Mouse (Mus musculus): ENCODE data around the gene Aldoc. TPM values are rescaled to one million over a fixed set of nuclear protein-coding genes. Genes with fewer than 3 reads are reported as not detected.

Aldoc gene
- polyA plus RNA-seq, 1 experiment from 2014 or later = 1.8 TPM

- no peaks in the 10 kb centered on the region for H3K27me3 ChIP-seq
- no peak for ATAC-seq (ENCODE audit: low FRiP score, low read depth)
- H3K4me1 ChIP-seq = peaks cover 30% of the 10 kb centered on the region
- H3K27ac ChIP-seq (replicated peaks) = no peak overlapping the region
- H3K36me3 ChIP-seq = peaks cover 42% of the 10 kb centered on the region
- H3K9ac ChIP-seq (replicated peaks) = no peak overlapping the region
- H3K4me3 ChIP-seq = no peak overlapping the region
- no peak overlapping the region for H3K4me2 ChIP-seq (replicated peaks)
- WGBS = 86% methylated on average over 12 of the region's 12 CpGs
- no peaks in the 10 kb centered on the region for H3K9me3 ChIP-seq
Observed at GRCm38 (mm10) chr11:78341702-78342101, 18.9 kb downstream of the Aldoc start.

GRCm38 (mm10) chr11:78343381-78344327, 20.9 kb downstream of the Aldoc start, which contains the start of gene Unc119:
Gene Unc119, plus strand, starts transcription at chr11:78343482.
- Histone ChIP-seq H3K27ac (replicated peaks) (peak within 1 kb of the TSS; percentile 81), H3K9me3 (no peaks in the 10 kb centered on the region), H3K4me3 (peak within 1 kb of the TSS; percentile 65), H3K27me3 (no peaks in the 10 kb centered on the region), H3K4me1 (peaks cover 32% of the 10 kb centered on the region), H3K36me3 (peaks cover 41% of the 10 kb centered on the region), H3K9ac (replicated peaks) (peak within 1 kb of the TSS; percentile 85), H3K4me2 (replicated peaks) (peak within 1 kb of the TSS; percentile 72)
- ATAC-seq (ENCODE audit: low FRiP score, low read depth) = peak; percentile 84
- WGBS = 2% methylated on average over 56 of the region's 66 CpGs

GRCm38 (mm10) chr11:78344328-78344889, 21.6 kb downstream of the Aldoc start:
- H3K4me2 ChIP-seq (replicated peaks) = peak overlapping the region; percentile 72
- peak overlapping the region; percentile 65 for H3K4me3 ChIP-seq
- peaks cover 39% of the 10 kb centered on the region for H3K36me3 ChIP-seq
- ATAC-seq (ENCODE audit: low FRiP score, low read depth) = no peak
- no peaks in the 10 kb centered on the region for H3K9me3 ChIP-seq
- H3K27me3 ChIP-seq = no peaks in the 10 kb centered on the region
- peak overlapping the region; percentile 81 for H3K27ac ChIP-seq (replicated peaks)
- 80% methylated on average over 6 of the region's 6 CpGs for WGBS
- peaks cover 32% of the 10 kb centered on the region for H3K4me1 ChIP-seq
- H3K9ac ChIP-seq (replicated peaks) = peak overlapping the region; percentile 85

GRCm38 (mm10) chr11:78344890-78345715, 22.3 kb downstream of the Aldoc start:
- Histone ChIP-seq H3K27me3 (no peaks in the 10 kb centered on the region), H3K4me3 (0 out of 2 replicates have a peak overlapping the region, but pooled peaks have one; percentile 10), H3K9me3 (no peaks in the 10 kb centered on the region), H3K4me1 (peaks cover 32% of the 10 kb centered on the region), H3K9ac (replicated peaks) (peak overlapping the region; percentile 43), H3K36me3 (peaks cover 32% of the 10 kb centered on the region), H3K27ac (replicated peaks) (no peak overlapping the region), H3K4me2 (replicated peaks) (peak overlapping the region; percentile 72)
- 63% methylated on average over 8 of the region's 8 CpGs for WGBS
- no peak for ATAC-seq (ENCODE audit: low FRiP score, low read depth)

GRCm38 (mm10) chr11:78345801-78346200, 23.0 kb downstream of the Aldoc start:
- Histone ChIP-seq H3K27ac (replicated peaks) (no peak overlapping the region), H3K9ac (replicated peaks) (0 out of 2 replicates have a peak overlapping the region, but pooled peaks have one; percentile 43), H3K9me3 (no peaks in the 10 kb centered on the region), H3K4me1 (peaks cover 32% of the 10 kb centered on the region), H3K27me3 (no peaks in the 10 kb centered on the region), H3K4me2 (replicated peaks) (no peak overlapping the region), H3K36me3 (peaks cover 26% of the 10 kb centered on the region), H3K4me3 (no peak overlapping the region)
- ATAC-seq (ENCODE audit: low FRiP score, low read depth) = no peak
- WGBS = 74% methylated on average over 7 of the region's 7 CpGs

GRCm38 (mm10) chr11:78346326-78347069, 23.7 kb downstream of the Aldoc start:
- H3K4me1 ChIP-seq = peaks cover 32% of the 10 kb centered on the region
- 0 out of 2 replicates have a peak overlapping the region, but pooled peaks have one; percentile 0 for H3K4me2 ChIP-seq (replicated peaks)
- H3K4me3 ChIP-seq = no peak overlapping the region
- no peak for ATAC-seq (ENCODE audit: low FRiP score, low read depth)
- H3K27ac ChIP-seq (replicated peaks) = no peak overlapping the region
- H3K36me3 ChIP-seq = peaks cover 19% of the 10 kb centered on the region
- WGBS = 60% methylated on average over 6 of the region's 6 CpGs
- H3K27me3 ChIP-seq = no peaks in the 10 kb centered on the region
- no peaks in the 10 kb centered on the region for H3K9me3 ChIP-seq
- no peak overlapping the region for H3K9ac ChIP-seq (replicated peaks)

GRCm38 (mm10) chr11:78347070-78347754, 24.4 kb downstream of the Aldoc start:
- no peak overlapping the region for H3K4me3 ChIP-seq
- no peaks in the 10 kb centered on the region for H3K27me3 ChIP-seq
- no peak overlapping the region for H3K4me2 ChIP-seq (replicated peaks)
- H3K4me1 ChIP-seq = peaks cover 32% of the 10 kb centered on the region
- H3K27ac ChIP-seq (replicated peaks) = no peak overlapping the region
- WGBS = 90% methylated on average over 10 of the region's 10 CpGs
- H3K9me3 ChIP-seq = no peaks in the 10 kb centered on the region
- peaks cover 17% of the 10 kb centered on the region for H3K36me3 ChIP-seq
- ATAC-seq (ENCODE audit: low FRiP score, low read depth) = no peak
- H3K9ac ChIP-seq (replicated peaks) = no peak overlapping the region

- Histone ChIP-seq H3K9me3 (no peaks in the 10 kb centered on the region), H3K4me2 (replicated peaks) (no peak overlapping the region), H3K27me3 (no peaks in the 10 kb centered on the region), H3K36me3 (peaks cover 17% of the 10 kb centered on the region), H3K4me3 (no peak overlapping the region), H3K27ac (replicated peaks) (no peak overlapping the region), H3K4me1 (peaks cover 31% of the 10 kb centered on the region), H3K9ac (replicated peaks) (no peak overlapping the region)
- WGBS = 84% methylated on average over 9 of the region's 9 CpGs
- ATAC-seq (ENCODE audit: low FRiP score, low read depth) = no peak
Observed at GRCm38 (mm10) chr11:78347908-78348307, 25.1 kb downstream of the Aldoc start.

- 56% methylated on average over 7 of the region's 7 CpGs for WGBS
- no peaks in the 10 kb centered on the region for H3K9me3 ChIP-seq
- peaks cover 29% of the 10 kb centered on the region for H3K4me1 ChIP-seq
- H3K27me3 ChIP-seq = no peaks in the 10 kb centered on the region
- peaks cover 17% of the 10 kb centered on the region for H3K36me3 ChIP-seq
- H3K27ac ChIP-seq (replicated peaks) = no peak overlapping the region
- no peak overlapping the region for H3K9ac ChIP-seq (replicated peaks)
- no peak overlapping the region for H3K4me3 ChIP-seq
- no peak overlapping the region for H3K4me2 ChIP-seq (replicated peaks)
- no peak for ATAC-seq (ENCODE audit: low FRiP score, low read depth)
Observed at GRCm38 (mm10) chr11:78348474-78348873, 25.7 kb downstream of the Aldoc start.

GRCm38 (mm10) chr11:78349441-78350358, 26.9 kb downstream of the Aldoc start:
- 89% methylated on average over 4 of the region's 4 CpGs for WGBS
- no peaks in the 10 kb centered on the region for H3K9me3 ChIP-seq
- H3K4me2 ChIP-seq (replicated peaks) = no peak overlapping the region
- no peak for ATAC-seq (ENCODE audit: low FRiP score, low read depth)
- H3K4me1 ChIP-seq = peaks cover 22% of the 10 kb centered on the region
- H3K4me3 ChIP-seq = no peak overlapping the region
- no peak overlapping the region for H3K9ac ChIP-seq (replicated peaks)
- peaks cover 17% of the 10 kb centered on the region for H3K36me3 ChIP-seq
- no peak overlapping the region for H3K27ac ChIP-seq (replicated peaks)
- H3K27me3 ChIP-seq = no peaks in the 10 kb centered on the region

Data from midbrain, embryonic 12.5 days (tissue).